Mouse (Mus musculus): ENCODE results near the gene 2810021J22Rik.

DNA sequence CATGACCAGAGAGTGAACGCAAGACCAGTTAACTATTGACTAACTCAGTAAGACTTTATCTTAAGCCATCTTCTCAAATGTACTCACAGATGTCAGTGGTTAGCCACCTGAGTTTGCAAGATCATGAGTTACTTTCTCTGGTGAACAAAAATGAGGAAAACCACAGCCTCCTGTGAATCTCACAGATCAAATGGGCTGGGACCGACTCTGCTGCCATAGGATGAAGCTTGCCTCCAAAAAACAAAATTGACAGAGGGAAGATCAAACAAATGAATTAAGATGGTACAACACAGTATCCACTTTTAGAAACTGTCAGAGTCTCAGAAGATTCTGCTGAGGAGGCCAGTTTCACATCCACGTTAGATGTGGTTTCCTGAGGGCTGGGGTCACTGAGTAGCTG, 37.3 kb upstream of the 2810021J22Rik start:
- TF ChIP-seq CTCF (IDR thresholded peaks at IDR 0.05; ENCODE audit: low read depth) (no peak), EP300 (optimal IDR thresholded peaks at IDR 0.05) (no peak)

Data from stomach, postnatal 0 days (tissue).